Mouse (Mus musculus) CH12.LX (cell line): ENCODE measurements at regions not wholly inside any gene's neighbourhood (a gene's known extent, or its start where the extent isn't known, plus 50 kb on each side); places are given as distances from the start of the nearest gene placed in this dataset.

Source experiments
- DNase-seq: peaks from one replicate; pipeline ENCODE4 v3.0.0-alpha.2; 2013; ENCODE audit errors: extremely low read depth
- H3K27ac ChIP-seq: 2 replicates; pipeline ENCODE4 v1.5.1; 2012; ENCODE audit warnings: low read depth, mild to moderate bottlenecking, control low read depth, moderate library complexity; ENCODE audit not compliant: insufficient read depth
- H3K27me3 ChIP-seq: replicated peaks from 2 replicates; pipeline ENCODE3; 2012; ENCODE audit warnings: inconsistent platforms
- H3K36me3 ChIP-seq, 2 experiments: replicated peaks in 1 of 2; 2 replicates each; pipeline versions ENCODE3 to v1.6.1; 2012; ENCODE audit warnings: inconsistent platforms in 1 of 2, low read length in 1 of 2, mild to moderate bottlenecking in 1 of 2, mixed read lengths in 1 of 2, moderate library complexity in 1 of 2; ENCODE audit not compliant: control insufficient read depth in 1 of 2, insufficient read depth in 1 of 2
- H3K4me1 ChIP-seq, 2 experiments: 2 replicates each; pipeline ENCODE4 v1.6.1; 2012; ENCODE audit warnings: inconsistent platforms in 1 of 2, moderate library complexity in 1 of 2; ENCODE audit not compliant: insufficient read depth in 2 of 2, control insufficient read depth in 1 of 2
- H3K4me2 ChIP-seq: 2 replicates; pipeline ENCODE4 v1.6.1; 2012; ENCODE audit warnings: low read depth, mild to moderate bottlenecking, control low read depth; ENCODE audit not compliant: poor library complexity, insufficient read depth, severe bottlenecking
- H3K4me3 ChIP-seq, 3 experiments: fragments of 150-350 bp in 1 of 3; sonication (generic) in 1 of 3; replicated peaks in 1 of 3; 2 replicates each; pipeline versions ENCODE3 to v1.5.1; 2011 to 2012; ENCODE audit warnings: low read depth in 2 of 3, low read length in 2 of 3, mild to moderate bottlenecking in 2 of 3, moderate library complexity in 2 of 3, control low read depth in 1 of 3, improper control_type of control experiment in 1 of 3, inconsistent platforms in 1 of 3, mixed read lengths in 1 of 3; ENCODE audit not compliant: poor library complexity in 1 of 3
- H3K79me2 ChIP-seq: replicated peaks from 2 replicates; pipeline ENCODE4 v1.6.1; 2012; ENCODE audit warnings: mild to moderate bottlenecking, moderate library complexity; ENCODE audit not compliant: control insufficient read depth, poor library complexity, insufficient read depth, severe bottlenecking; ENCODE audit errors: extremely low read depth
- H3K9ac ChIP-seq: 2 replicates; pipeline ENCODE4 v1.6.1; 2012; ENCODE audit warnings: low read depth, mild to moderate bottlenecking, control low read depth, moderate library complexity; ENCODE audit not compliant: insufficient read depth
- H3K9me3 ChIP-seq: replicated peaks from 2 replicates; pipeline ENCODE3; 2012; ENCODE audit warnings: low read length, inconsistent platforms, mixed read lengths
- CHD1 ChIP-seq: IDR thresholded peaks from 2 replicates; pipeline ENCODE4 v1.6.1; 2012; ENCODE audit warnings: low read depth, low read length, improper control_type of control experiment, inconsistent platforms
- ELF1 ChIP-seq: IDR thresholded peaks from 2 replicates; pipeline ENCODE4 v1.6.1; 2014; ENCODE audit warnings: low read depth, mild to moderate bottlenecking, inconsistent platforms, low read length, improper control_type of control experiment
- IRF4 ChIP-seq: IDR thresholded peaks from 2 replicates; pipeline ENCODE4 v1.6.1; 2014; ENCODE audit warnings: low read depth, mild to moderate bottlenecking, inconsistent platforms, low read length, improper control_type of control experiment
- JUN ChIP-seq: IDR thresholded peaks from 2 replicates; pipeline ENCODE4 v1.6.1; 2011; ENCODE audit warnings: low read depth, mild to moderate bottlenecking, low read length, improper control_type of control experiment, moderate library complexity; ENCODE audit not compliant: insufficient read depth
- JUND ChIP-seq: conservative IDR thresholded peaks from 2 replicates; pipeline ENCODE4 v1.6.1; 2011; ENCODE audit warnings: low read depth, low read length, improper control_type of control experiment
- KAT2A ChIP-seq: IDR thresholded peaks from 2 replicates; pipeline ENCODE4 v1.6.1; 2012; ENCODE audit warnings: low read length, improper control_type of control experiment, inconsistent platforms; ENCODE audit not compliant: insufficient replicate concordance
- MAFK ChIP-seq: IDR thresholded peaks from 2 replicates; pipeline ENCODE4 v1.6.1; 2011; ENCODE audit warnings: low read length, improper control_type of control experiment; ENCODE audit not compliant: insufficient replicate concordance
- MAX ChIP-seq: IDR thresholded peaks from 2 replicates; pipeline ENCODE4 v1.6.1; 2011; ENCODE audit warnings: low read length, improper control_type of control experiment
- MEF2A ChIP-seq: IDR thresholded peaks from 2 replicates; pipeline ENCODE4 v1.6.1; 2014; ENCODE audit warnings: low read depth, mild to moderate bottlenecking, inconsistent platforms, low read length, improper control_type of control experiment, borderline replicate concordance
- MXI1 ChIP-seq: IDR thresholded peaks from 2 replicates; pipeline ENCODE4 v1.6.1; 2011; ENCODE audit warnings: mild to moderate bottlenecking, low read depth, low read length, improper control_type of control experiment
- NELFE ChIP-seq: IDR thresholded peaks from 2 replicates; pipeline ENCODE4 v1.6.1; 2011; ENCODE audit warnings: low read depth, low read length, improper control_type of control experiment
- NRF1 ChIP-seq: IDR thresholded peaks from 2 replicates; pipeline ENCODE4 v1.6.1; 2014; ENCODE audit warnings: low read depth, mild to moderate bottlenecking, inconsistent platforms, low read length, improper control_type of control experiment, moderate library complexity
- POLR2AphosphoS2 ChIP-seq: IDR thresholded peaks from 2 replicates; pipeline ENCODE4 v1.6.1; 2011; ENCODE audit warnings: low read depth, low read length, improper control_type of control experiment
- RAD21 ChIP-seq: IDR thresholded peaks from 2 replicates; pipeline ENCODE4 v1.6.1; 2011; ENCODE audit warnings: low read depth, mild to moderate bottlenecking, low read length, improper control_type of control experiment, moderate library complexity
- SIN3A ChIP-seq: IDR thresholded peaks from 2 replicates; pipeline ENCODE4 v1.6.1; 2012; ENCODE audit warnings: low read length, improper control_type of control experiment, inconsistent platforms
- TBP ChIP-seq: conservative IDR thresholded peaks from 2 replicates; pipeline ENCODE4 v1.6.1; 2011; ENCODE audit warnings: low read depth, low read length, improper control_type of control experiment
- TCF12 ChIP-seq: IDR thresholded peaks from 2 replicates; pipeline ENCODE4 v1.6.1; 2014; ENCODE audit warnings: low read depth, mild to moderate bottlenecking, inconsistent platforms, low read length, improper control_type of control experiment
- UBTF ChIP-seq: IDR thresholded peaks from 2 replicates; pipeline ENCODE4 v1.6.1; 2012; ENCODE audit warnings: low read depth, mild to moderate bottlenecking, inconsistent platforms, low read length, improper control_type of control experiment, moderate library complexity
- USF1 ChIP-seq: IDR thresholded peaks from 2 replicates; pipeline ENCODE4 v1.6.1; 2014; ENCODE audit warnings: low read depth, mild to moderate bottlenecking, inconsistent platforms, low read length, improper control_type of control experiment
- ZC3H11A ChIP-seq: IDR thresholded peaks from 2 replicates; pipeline ENCODE4 v1.6.1; 2012; ENCODE audit warnings: low read depth, mild to moderate bottlenecking, inconsistent platforms, low read length, improper control_type of control experiment
- ZKSCAN1 ChIP-seq: IDR thresholded peaks from 2 replicates; pipeline ENCODE4 v1.6.1; 2012; ENCODE audit warnings: low read depth, inconsistent platforms, low read length, improper control_type of control experiment, borderline replicate concordance
- ZNF384 ChIP-seq: IDR thresholded peaks from 2 replicates; pipeline ENCODE4 v1.6.1; 2012; ENCODE audit warnings: low read depth, low read length, improper control_type of control experiment, inconsistent platforms
- dilution Hi-C: fragments of 300-500 bp; cut with MboI; formaldehyde crosslinking; loops from 2 replicates; pipeline ENCODE4 v1.14.3; 2020; ENCODE audit warnings: low sequenced_read_pairs; ENCODE audit not compliant: extremely low pct_unique_long_range_greater_than_20kb, extremely low pct_ligation_motif_present
- in situ Hi-C: fragments of 300-500 bp; cut with MboI; formaldehyde crosslinking; loops from 3 replicates; pipeline ENCODE4 v1.14.3; 2019; ENCODE audit warnings: low sequenced_read_pairs, low pct_ligation_motif_present, low pct_unique_long_range_greater_than_20kb, mixed read lengths

DNA sequence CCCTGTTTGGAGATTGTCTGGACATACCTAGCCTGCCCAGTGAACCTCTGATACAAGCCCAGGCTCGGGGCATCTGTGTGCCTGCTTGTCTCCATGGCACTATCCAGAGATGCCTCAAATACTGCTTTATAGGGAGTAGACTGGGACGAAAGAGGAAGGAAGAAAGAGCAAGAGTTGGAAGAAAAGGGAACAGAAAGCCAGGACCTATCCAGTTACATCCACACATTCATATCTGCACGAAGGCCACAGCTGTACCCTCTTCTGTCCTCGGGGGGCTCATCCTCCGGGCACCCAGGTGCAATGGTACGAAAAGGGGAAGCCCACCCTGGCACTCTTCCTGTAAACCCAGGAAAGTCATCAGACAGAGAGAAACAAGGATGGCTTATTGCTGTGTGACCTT is 129.3 kb downstream of the Sall1 start:
- H3K4me1 ChIP-seq: peaks cover 2 to 25% of the 10 kb centered on the region in 2 experiments; a peak in 2 of 4 replicates
- H3K27me3 ChIP-seq: no peaks in the 10 kb centered on the region
- no peaks in the 10 kb centered on the region for H3K79me2 ChIP-seq
- H3K4me2 ChIP-seq: no peak overlapping the region
- in situ Hi-C loops (no loop called here), dilution Hi-C loops (no loop called here)
- no peak overlapping the region for H3K9ac ChIP-seq
- no peak overlapping the region for H3K27ac ChIP-seq
- no peaks in the 10 kb centered on the region for H3K36me3 ChIP-seq
- no peak overlapping the region for H3K4me3 ChIP-seq
- TF ChIP-seq NELFE (no peak), ELF1 (no peak), TCF12 (no peak), MXI1 (no peak), MEF2A (no peak), RAD21 (no peak), NRF1 (no peak), ZC3H11A (no peak), ZKSCAN1 (no peak), POLR2AphosphoS2 (no peak)
- H3K9me3 ChIP-seq: peaks cover 49% of the 10 kb centered on the region
- no peak for DNase-seq

DNA sequence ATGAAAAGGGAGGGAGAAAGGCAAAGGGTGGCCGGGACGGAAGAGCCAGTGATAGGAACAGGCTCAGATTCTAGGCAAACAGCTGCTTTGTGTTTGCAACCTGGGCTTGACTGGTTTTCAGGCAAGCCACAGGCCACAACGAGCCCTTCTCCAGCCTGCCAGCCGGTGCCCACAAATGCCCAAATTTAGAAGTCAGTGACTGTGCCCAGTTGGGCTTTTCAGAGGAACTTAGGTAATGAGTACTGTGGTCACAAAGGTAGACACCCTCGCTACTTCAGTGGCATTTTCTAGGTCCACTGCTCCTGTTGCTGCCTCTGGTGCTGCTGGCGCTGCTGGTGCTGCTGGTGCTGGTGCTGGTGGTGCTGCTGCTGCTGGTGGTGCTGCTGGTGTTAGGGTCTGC is 129.8 kb downstream of the Sall1 start:
- Histone ChIP-seq H3K36me3 (no peaks in the 10 kb centered on the region), H3K4me2 (no peak overlapping the region), H3K4me1 (peaks cover 2 to 25% of the 10 kb centered on the region in 2 experiments; a peak in 2 of 4 replicates), H3K4me3 (no peak overlapping the region), H3K9ac (no peak overlapping the region), H3K9me3 (peaks cover 49% of the 10 kb centered on the region), H3K27ac (no peak overlapping the region), H3K27me3 (no peaks in the 10 kb centered on the region), H3K79me2 (no peaks in the 10 kb centered on the region)
- no peak for DNase-seq
- dilution Hi-C loops (no loop called here), in situ Hi-C loops (no loop called here)
- TF ChIP-seq ZNF384 (no peak), UBTF (no peak), MAX (no peak), SIN3A (no peak), IRF4 (no peak), RAD21 (no peak), JUND (no peak), POLR2AphosphoS2 (no peak), CHD1 (no peak), KAT2A (no peak), TBP (no peak), USF1 (no peak), MAFK (no peak), JUN (no peak)
